Mouse (Mus musculus) kidney, embryonic 14.5 days (tissue): ENCODE measurements around the gene Hoxd8. TPM values are rescaled to one million over a fixed set of nuclear protein-coding genes. Genes with fewer than 3 reads are reported as not detected.

Source experiments
- ATAC-seq: fragments of 200-750 bp; cut with Nextera tagmentation; 2 replicates; pipeline ENCODE4 v1.8.0; 2017; ENCODE audit warnings: moderate number of reproducible peaks, mild to moderate bottlenecking, moderate TSS enrichment, moderate library complexity; ENCODE audit not compliant: low FRiP score, low TSS enrichment
- H3K27ac ChIP-seq: fragments of 300-500 bp; sonication (generic); 2 replicates; pipeline ENCODE4 v1.5.1; 2014; ENCODE audit warnings: low read depth, mild to moderate bottlenecking, low read length, moderate library complexity, mixed read lengths
- H3K27me3 ChIP-seq: fragments of 300-500 bp; sonication (generic); 2 replicates; pipeline ENCODE4 v1.6.1; 2014; ENCODE audit warnings: mild to moderate bottlenecking, low read length; ENCODE audit not compliant: control insufficient read depth, insufficient read depth
- H3K36me3 ChIP-seq: fragments of 300-500 bp; sonication (generic); 2 replicates; pipeline ENCODE4 v1.6.1; 2014; ENCODE audit warnings: low read length, mixed read lengths; ENCODE audit not compliant: control insufficient read depth, insufficient read depth
- H3K4me1 ChIP-seq: fragments of 300-500 bp; sonication (generic); 2 replicates; pipeline ENCODE4 v1.6.1; 2014; ENCODE audit warnings: low read length, mixed read lengths; ENCODE audit not compliant: control insufficient read depth, insufficient read depth
- H3K4me2 ChIP-seq: fragments of 300-500 bp; sonication (generic); replicated peaks from 2 replicates; pipeline ENCODE4 v1.6.1; 2014; ENCODE audit warnings: low read depth, mild to moderate bottlenecking, low read length
- H3K4me3 ChIP-seq: fragments of 300-500 bp; sonication (generic); 2 replicates; pipeline ENCODE4 v1.5.1; 2014; ENCODE audit warnings: mild to moderate bottlenecking, low read length
- H3K9ac ChIP-seq: fragments of 300-500 bp; sonication (generic); 2 replicates; pipeline ENCODE4 v1.6.1; 2014; ENCODE audit warnings: low read depth, mild to moderate bottlenecking, low read length, moderate library complexity
- H3K9me3 ChIP-seq: fragments of 300-500 bp; sonication (generic); 2 replicates; pipeline ENCODE4 v1.6.1; 2016; ENCODE audit warnings: low read length; ENCODE audit not compliant: control insufficient read depth
- WGBS: fragments of 180-500 bp; shearing (Covaris S2); extraction: QIAGEN DNeasy Blood & Tissue Kit; methylation state at CpG from one replicate; pipeline ENCODE4 v1.1.7; 2014; 5-methylcytosine and 5-hydroxymethylcytosine counted together
- polyA plus RNA-seq: library from polyadenylated mRNA; unstranded; fragments of >200 nt; fragmentation: Nextera tagmentation; extraction: Ambion mirVana; gene quantifications from 2 replicates; pipeline ENCODE4 v1.2.1, GENCODE M21; 2014

The Hoxd8 gene
- polyA plus RNA-seq, 1 experiment from 2014 or later: 45.0 TPM

GRCm38 (mm10) chr2:74713239-74714150, 9.1 kb downstream of the Hoxd8 start:
- H3K27me3 ChIP-seq: no peaks in the 10 kb centered on the region
- H3K27ac ChIP-seq: peak overlapping the region; percentile 89
- 3% methylated on average over 19 of the region's 19 CpGs for WGBS
- H3K9ac ChIP-seq: peak overlapping the region; percentile 93
- no peaks in the 10 kb centered on the region for H3K36me3 ChIP-seq
- no peaks in the 10 kb centered on the region for H3K9me3 ChIP-seq
- H3K4me1 ChIP-seq: peaks cover 37% of the 10 kb centered on the region
- no peak for ATAC-seq
- peak overlapping the region; percentile 66 for H3K4me3 ChIP-seq
- peak overlapping the region; percentile 69 for H3K4me2 ChIP-seq

GRCm38 (mm10) chr2:74714156-74714789, 9.9 kb downstream of the Hoxd8 start:
- no peaks in the 10 kb centered on the region for H3K27me3 ChIP-seq
- H3K9ac ChIP-seq: peak overlapping the region; percentile 93
- H3K4me1 ChIP-seq: peaks cover 36% of the 10 kb centered on the region
- WGBS: 2% methylated on average over 18 of the region's 18 CpGs
- H3K9me3 ChIP-seq: no peaks in the 10 kb centered on the region
- H3K27ac ChIP-seq: peak overlapping the region; percentile 89
- peak overlapping the region; percentile 69 for H3K4me2 ChIP-seq
- ATAC-seq: no peak
- no peaks in the 10 kb centered on the region for H3K36me3 ChIP-seq
- H3K4me3 ChIP-seq: peak overlapping the region; percentile 66

GRCm38 (mm10) chr2:74714881-74715280, 10.5 kb downstream of the Hoxd8 start:
- no peaks in the 10 kb centered on the region for H3K36me3 ChIP-seq
- WGBS: 2% methylated on average over 14 of the region's 14 CpGs
- H3K27me3 ChIP-seq: no peaks in the 10 kb centered on the region
- H3K4me1 ChIP-seq: peaks cover 36% of the 10 kb centered on the region
- H3K27ac ChIP-seq: peak overlapping the region; percentile 89
- H3K9ac ChIP-seq: peak overlapping the region; percentile 93
- ATAC-seq: peak; percentile 74
- no peaks in the 10 kb centered on the region for H3K9me3 ChIP-seq
- peak overlapping the region; percentile 69 for H3K4me2 ChIP-seq
- H3K4me3 ChIP-seq: peak overlapping the region; percentile 66

- peaks cover 39% of the 10 kb centered on the region for H3K4me1 ChIP-seq
- WGBS: 2% methylated on average over 26 of the region's 26 CpGs
- H3K27ac ChIP-seq: peak overlapping the region; percentile 89; the same call in 1 of the 2 replicates
- H3K9me3 ChIP-seq: no peaks in the 10 kb centered on the region
- peak; percentile 63 for ATAC-seq
- H3K9ac ChIP-seq: peak overlapping the region; percentile 93; the same call in 1 of the 2 replicates
- H3K36me3 ChIP-seq: no peaks in the 10 kb centered on the region
- H3K27me3 ChIP-seq: no peaks in the 10 kb centered on the region
- peak overlapping the region; percentile 66 for H3K4me3 ChIP-seq
- H3K4me2 ChIP-seq: peak overlapping the region; percentile 69
Observed at GRCm38 (mm10) chr2:74715504-74716241, 11.3 kb downstream of the Hoxd8 start.

GRCm38 (mm10) chr2:74720384-74720783, 16.0 kb downstream of the Hoxd8 start:
- H3K27me3 ChIP-seq: no peaks in the 10 kb centered on the region
- ATAC-seq: no peak
- H3K4me1 ChIP-seq: peaks cover 74% of the 10 kb centered on the region
- no peak overlapping the region for H3K9ac ChIP-seq
- H3K4me3 ChIP-seq: no peak overlapping the region
- no peak overlapping the region for H3K27ac ChIP-seq
- 17% methylated on average over 2 of the region's 2 CpGs for WGBS
- H3K9me3 ChIP-seq: no peaks in the 10 kb centered on the region
- H3K36me3 ChIP-seq: no peaks in the 10 kb centered on the region; the same call in 1 of the 2 replicates
- no peak overlapping the region for H3K4me2 ChIP-seq

GRCm38 (mm10) chr2:74720955-74721491, 16.6 kb downstream of the Hoxd8 start:
- H3K4me3 ChIP-seq: peak overlapping the region; percentile 27; the same call in 1 of the 2 replicates
- peak overlapping the region; percentile 73 for H3K27ac ChIP-seq
- H3K9ac ChIP-seq: peak overlapping the region; percentile 42
- H3K4me1 ChIP-seq: peaks cover 77% of the 10 kb centered on the region
- no peak for ATAC-seq
- 18% methylated on average over 5 of the region's 5 CpGs for WGBS
- peaks cover 4% of the 10 kb centered on the region; the same call in 1 of the 2 replicates for H3K36me3 ChIP-seq
- peak overlapping the region; percentile 68 for H3K4me2 ChIP-seq
- no peaks in the 10 kb centered on the region for H3K9me3 ChIP-seq
- no peaks in the 10 kb centered on the region for H3K27me3 ChIP-seq

- no peaks in the 10 kb centered on the region for H3K27me3 ChIP-seq
- no peaks in the 10 kb centered on the region for H3K9me3 ChIP-seq
- H3K4me1 ChIP-seq: peaks cover 77% of the 10 kb centered on the region
- peak overlapping the region; percentile 73 for H3K27ac ChIP-seq
- H3K9ac ChIP-seq: peak overlapping the region; percentile 50; the same call in 1 of the 2 replicates
- peak overlapping the region; percentile 68 for H3K4me2 ChIP-seq
- H3K4me3 ChIP-seq: peak overlapping the region; percentile 27; the same call in 1 of the 2 replicates
- ATAC-seq: peak; percentile 40
- peaks cover 6% of the 10 kb centered on the region; the same call in 1 of the 2 replicates for H3K36me3 ChIP-seq
- 4% methylated on average over 6 of the region's 6 CpGs for WGBS
Observed at GRCm38 (mm10) chr2:74721882-74722281, 17.5 kb downstream of the Hoxd8 start.

- H3K4me2 ChIP-seq: peak overlapping the region; percentile 68
Observed at GRCm38 (mm10) chr2:74722949-74723348, 18.5 kb downstream of the Hoxd8 start.

More at GRCm38 (mm10) chr2:74722949-74723348, 18.5 kb downstream of the Hoxd8 start:
- Histone ChIP-seq H3K9me3 (no peaks in the 10 kb centered on the region), H3K27me3 (no peaks in the 10 kb centered on the region), H3K27ac (peak overlapping the region; percentile 77), H3K4me3 (peak overlapping the region; percentile 27), H3K36me3 (peaks cover 9% of the 10 kb centered on the region; the same call in 1 of the 2 replicates), H3K9ac (peak overlapping the region; percentile 50; the same call in 1 of the 2 replicates), H3K4me1 (peaks cover 83% of the 10 kb centered on the region)
- no peak for ATAC-seq
- 29% methylated on average over 8 of the region's 8 CpGs for WGBS
